Mouse (Mus musculus): ENCODE measurements around the gene Nabp2. TPM values are rescaled to one million over a fixed set of nuclear protein-coding genes. Genes with fewer than 3 reads are reported as not detected.

Nabp2 gene
- polyA plus RNA-seq, 1 experiment: 34.1 TPM

DNA sequence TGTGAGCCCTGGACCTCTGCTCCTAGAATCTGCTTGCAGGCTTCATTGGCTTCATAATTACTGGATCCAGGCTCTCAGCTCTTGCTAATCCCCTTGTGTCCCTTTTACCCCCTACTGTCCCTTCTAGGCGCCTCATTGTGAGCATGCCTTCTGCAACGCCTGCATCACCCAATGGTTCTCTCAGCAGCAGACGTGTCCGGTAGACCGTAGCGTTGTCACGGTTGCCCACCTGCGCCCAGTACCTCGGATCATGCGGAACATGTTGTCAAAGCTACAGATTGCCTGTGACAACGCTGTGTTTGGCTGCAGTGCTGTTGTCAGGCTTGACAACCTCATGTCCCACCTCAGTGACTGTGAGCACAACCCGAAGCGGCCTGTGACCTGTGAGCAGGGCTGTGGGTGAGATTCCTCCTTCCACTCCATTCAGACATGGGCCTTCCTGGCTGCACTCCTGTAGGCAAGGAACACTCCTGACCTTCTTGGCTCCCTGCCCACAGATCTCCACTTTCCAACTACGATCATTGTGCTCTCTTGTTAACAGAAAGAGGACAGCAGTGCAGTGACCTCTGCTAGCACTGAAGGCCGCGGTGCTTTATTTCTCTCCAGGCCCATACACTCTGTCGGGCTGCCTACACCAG is 24.0 kb upstream of the Nabp2 start:
- TF ChIP-seq GATA1 (IDR thresholded peaks at IDR 0.05; ENCODE audit: low read length): no peak
- no peak for TF ChIP-seq TAL1 (IDR thresholded peaks at IDR 0.05; ENCODE audit: low read length)
- Histone ChIP-seq H3K4me1 (ENCODE audit: control insufficient read depth) (no peaks in the 10 kb centered on the region; the same call in 1 of the 2 replicates), H3K4me3 (replicated peaks) (no peak overlapping the region), H3K27me3 (ENCODE audit: control insufficient read depth) (no peaks in the 10 kb centered on the region), H3K36me3 (ENCODE audit: control insufficient read depth) (peaks cover 59% of the 10 kb centered on the region), H3K9me3 (ENCODE audit: control insufficient read depth, low read length) (no peaks in the 10 kb centered on the region)

DNA sequence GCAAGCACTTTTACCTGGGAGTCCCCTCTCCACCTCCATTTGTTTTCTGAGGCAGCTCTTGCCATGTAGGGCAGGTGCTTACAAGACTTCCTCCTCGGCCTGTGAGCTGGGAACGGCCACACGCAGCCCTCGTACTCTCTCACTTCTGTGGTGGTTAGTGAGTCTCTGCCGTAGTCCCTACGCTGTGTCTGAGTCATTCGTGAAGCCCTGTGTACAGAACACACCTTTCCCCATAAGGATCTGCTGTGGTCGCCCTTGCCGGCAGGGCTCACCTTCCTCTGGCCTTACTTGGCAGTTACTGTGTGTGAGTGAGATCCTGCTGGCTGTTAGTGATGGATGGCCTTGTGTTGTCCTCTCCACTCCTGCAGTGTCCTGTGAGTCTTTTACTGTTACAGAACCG is 23.4 kb upstream of the Nabp2 start:
- Histone ChIP-seq H3K27me3 (ENCODE audit: control insufficient read depth) (no peaks in the 10 kb centered on the region), H3K36me3 (ENCODE audit: control insufficient read depth) (peaks cover 57% of the 10 kb centered on the region), H3K4me1 (ENCODE audit: control insufficient read depth) (no peaks in the 10 kb centered on the region; the same call in 1 of the 2 replicates), H3K4me3 (replicated peaks) (no peak overlapping the region), H3K9me3 (ENCODE audit: control insufficient read depth, low read length) (no peaks in the 10 kb centered on the region)
- TF ChIP-seq GATA1 (IDR thresholded peaks at IDR 0.05; ENCODE audit: low read length) (no peak), TAL1 (IDR thresholded peaks at IDR 0.05; ENCODE audit: low read length) (no peak)

GRCm38 (mm10) chr10:128433417-128433816 is 22.1 kb upstream of the Nabp2 start:
- Histone ChIP-seq H3K36me3 (ENCODE audit: control insufficient read depth) (peaks cover 59% of the 10 kb centered on the region), H3K9me3 (ENCODE audit: control insufficient read depth, low read length) (no peaks in the 10 kb centered on the region), H3K27me3 (ENCODE audit: control insufficient read depth) (no peaks in the 10 kb centered on the region), H3K4me3 (replicated peaks) (no peak overlapping the region), H3K4me1 (ENCODE audit: control insufficient read depth) (no peaks in the 10 kb centered on the region; the same call in 1 of the 2 replicates)
- no peak for TF ChIP-seq GATA1 (IDR thresholded peaks at IDR 0.05; ENCODE audit: low read length)
- no peak for TF ChIP-seq TAL1 (IDR thresholded peaks at IDR 0.05; ENCODE audit: low read length)

DNA sequence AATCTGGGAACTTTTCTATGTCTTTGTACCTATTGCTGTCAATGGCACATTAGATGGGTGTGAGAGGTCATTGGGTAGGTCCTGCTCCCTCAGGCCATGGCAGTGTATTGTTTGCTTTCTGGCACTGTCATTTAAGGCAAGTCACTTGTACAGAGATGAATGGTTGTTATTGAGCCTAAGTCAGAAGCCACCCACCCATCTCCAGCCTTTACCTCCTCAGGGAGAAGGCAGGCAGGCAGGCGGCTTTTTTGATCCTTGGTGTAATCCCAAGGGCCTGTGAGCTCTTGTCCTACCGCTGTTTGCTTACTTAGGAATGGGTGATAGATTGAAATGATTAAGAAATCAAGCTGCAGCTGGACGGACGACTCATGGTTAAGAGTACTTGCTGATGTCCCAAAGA is 18.2 kb upstream of the Nabp2 start:
- Histone ChIP-seq H3K27me3 (ENCODE audit: control insufficient read depth) (no peaks in the 10 kb centered on the region), H3K9me3 (ENCODE audit: control insufficient read depth, low read length) (no peaks in the 10 kb centered on the region), H3K4me1 (ENCODE audit: control insufficient read depth) (peaks cover 3% of the 10 kb centered on the region; the same call in 1 of the 2 replicates), H3K4me3 (replicated peaks) (no peak overlapping the region), H3K36me3 (ENCODE audit: control insufficient read depth) (peaks cover 31% of the 10 kb centered on the region)
- TF ChIP-seq GATA1 (IDR thresholded peaks at IDR 0.05; ENCODE audit: low read length) (no peak), TAL1 (IDR thresholded peaks at IDR 0.05; ENCODE audit: low read length) (no peak)

GRCm38 (mm10) chr10:128429052-128429451 is 17.8 kb upstream of the Nabp2 start:
- H3K36me3 ChIP-seq (ENCODE audit: control insufficient read depth): peaks cover 30% of the 10 kb centered on the region
- H3K4me1 ChIP-seq (ENCODE audit: control insufficient read depth): peaks cover 3% of the 10 kb centered on the region; the same call in 1 of the 2 replicates
- no peaks in the 10 kb centered on the region for H3K9me3 ChIP-seq (ENCODE audit: control insufficient read depth, low read length)
- no peaks in the 10 kb centered on the region for H3K27me3 ChIP-seq (ENCODE audit: control insufficient read depth)
- H3K4me3 ChIP-seq (replicated peaks): no peak overlapping the region
- TF ChIP-seq TAL1 (IDR thresholded peaks at IDR 0.05; ENCODE audit: low read length) (no peak), GATA1 (IDR thresholded peaks at IDR 0.05; ENCODE audit: low read length) (no peak)

- H3K27me3 ChIP-seq (ENCODE audit: control insufficient read depth): no peaks in the 10 kb centered on the region
- peaks cover 40% of the 10 kb centered on the region for H3K36me3 ChIP-seq (ENCODE audit: control insufficient read depth)
- H3K4me1 ChIP-seq (ENCODE audit: control insufficient read depth): peaks cover 3% of the 10 kb centered on the region; the same call in 1 of the 2 replicates
- no peak overlapping the region for H3K4me3 ChIP-seq (replicated peaks)
- TF ChIP-seq TAL1 (IDR thresholded peaks at IDR 0.05; ENCODE audit: low read length): no peak
- no peak for TF ChIP-seq GATA1 (IDR thresholded peaks at IDR 0.05; ENCODE audit: low read length)
- no peaks in the 10 kb centered on the region for H3K9me3 ChIP-seq (ENCODE audit: control insufficient read depth, low read length)
Observed at GRCm38 (mm10) chr10:128425260-128425659, 14.0 kb upstream of the Nabp2 start.

DNA sequence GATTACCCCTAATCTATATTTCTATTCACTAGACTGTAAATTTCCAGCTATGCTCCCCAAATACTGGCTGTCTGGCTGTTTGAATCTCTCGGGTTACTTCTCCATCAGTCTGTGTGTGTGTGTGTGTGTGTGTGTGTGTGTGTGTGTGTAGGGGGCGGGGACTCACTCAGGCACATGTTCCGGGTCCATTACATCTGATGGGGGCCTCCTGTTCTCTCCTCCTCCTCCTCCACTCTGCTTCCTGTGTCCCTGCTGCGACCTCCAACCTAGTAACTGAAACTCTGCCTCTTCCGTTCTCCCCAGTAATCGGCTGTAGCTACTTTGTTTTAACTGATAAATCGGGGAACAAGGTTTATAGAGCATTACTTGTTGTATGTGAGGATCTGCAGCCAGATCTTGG is 13.3 kb upstream of the Nabp2 start:
- Histone ChIP-seq H3K9me3 (ENCODE audit: control insufficient read depth, low read length) (no peaks in the 10 kb centered on the region), H3K36me3 (ENCODE audit: control insufficient read depth) (peaks cover 36% of the 10 kb centered on the region), H3K4me3 (replicated peaks) (no peak overlapping the region), H3K4me1 (ENCODE audit: control insufficient read depth) (peaks cover 3% of the 10 kb centered on the region; the same call in 1 of the 2 replicates), H3K27me3 (ENCODE audit: control insufficient read depth) (no peaks in the 10 kb centered on the region)
- no peak for TF ChIP-seq GATA1 (IDR thresholded peaks at IDR 0.05; ENCODE audit: low read length)
- no peak for TF ChIP-seq TAL1 (IDR thresholded peaks at IDR 0.05; ENCODE audit: low read length)

DNA sequence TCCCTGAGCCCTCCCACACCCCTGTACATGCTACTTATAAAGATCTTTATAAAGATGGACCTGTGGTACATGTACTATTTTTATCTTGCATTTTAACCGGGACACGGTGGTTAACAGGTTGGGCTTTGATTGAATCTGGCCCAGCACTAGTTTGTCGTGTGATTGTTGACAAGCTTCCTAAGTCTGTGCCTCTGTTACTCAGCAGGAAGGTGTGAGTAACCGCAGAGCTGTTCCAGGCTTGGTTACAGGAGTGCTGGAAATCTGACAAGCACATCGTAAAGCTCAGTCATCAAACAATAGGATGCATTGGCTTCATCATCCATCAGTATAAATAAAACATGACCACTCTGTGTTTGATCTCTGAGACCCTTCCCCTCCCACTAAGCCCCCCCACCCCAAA is 11.1 kb upstream of the Nabp2 start:
- peaks cover 3% of the 10 kb centered on the region; the same call in 1 of the 2 replicates for H3K4me1 ChIP-seq (ENCODE audit: control insufficient read depth)
- H3K9me3 ChIP-seq (ENCODE audit: control insufficient read depth, low read length): no peaks in the 10 kb centered on the region
- H3K4me3 ChIP-seq (replicated peaks): no peak overlapping the region
- H3K27me3 ChIP-seq (ENCODE audit: control insufficient read depth): no peaks in the 10 kb centered on the region
- TF ChIP-seq TAL1 (IDR thresholded peaks at IDR 0.05; ENCODE audit: low read length): no peak
- TF ChIP-seq GATA1 (IDR thresholded peaks at IDR 0.05; ENCODE audit: low read length): no peak
- H3K36me3 ChIP-seq (ENCODE audit: control insufficient read depth): peaks cover 35% of the 10 kb centered on the region

DNA sequence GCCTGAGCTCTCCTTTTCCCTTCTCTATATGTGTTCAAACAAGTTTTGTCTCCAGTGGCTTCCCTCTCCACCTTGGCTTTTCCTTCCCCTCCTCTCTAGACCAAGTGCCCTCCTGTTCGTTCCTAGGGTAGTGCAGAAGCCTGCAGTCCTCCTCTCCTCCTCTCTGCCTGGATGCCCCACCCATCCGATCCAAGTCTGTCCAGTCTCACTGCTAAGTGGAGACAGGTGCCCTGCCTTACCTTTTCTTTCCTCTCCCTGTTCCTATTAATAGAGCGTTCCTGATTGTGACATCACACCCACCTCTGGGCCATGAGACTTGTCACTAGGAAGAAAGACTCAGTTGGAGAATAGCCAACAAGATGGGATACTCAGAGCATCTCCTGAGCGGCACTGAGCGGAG is 3.6 kb upstream of the Nabp2 start:
- Histone ChIP-seq H3K4me3 (replicated peaks) (no peak overlapping the region), H3K27me3 (ENCODE audit: control insufficient read depth) (no peaks in the 10 kb centered on the region), H3K4me1 (ENCODE audit: control insufficient read depth) (peaks cover 44% of the 10 kb centered on the region), H3K36me3 (ENCODE audit: control insufficient read depth) (peaks cover 33% of the 10 kb centered on the region), H3K9me3 (ENCODE audit: control insufficient read depth, low read length) (no peaks in the 10 kb centered on the region)
- TF ChIP-seq TAL1 (IDR thresholded peaks at IDR 0.05; ENCODE audit: low read length) (no peak), GATA1 (IDR thresholded peaks at IDR 0.05; ENCODE audit: low read length) (no peak)

Measured in erythroblast, embryonic 14.5 days (primary cell).